In the genomic region with DNA sequence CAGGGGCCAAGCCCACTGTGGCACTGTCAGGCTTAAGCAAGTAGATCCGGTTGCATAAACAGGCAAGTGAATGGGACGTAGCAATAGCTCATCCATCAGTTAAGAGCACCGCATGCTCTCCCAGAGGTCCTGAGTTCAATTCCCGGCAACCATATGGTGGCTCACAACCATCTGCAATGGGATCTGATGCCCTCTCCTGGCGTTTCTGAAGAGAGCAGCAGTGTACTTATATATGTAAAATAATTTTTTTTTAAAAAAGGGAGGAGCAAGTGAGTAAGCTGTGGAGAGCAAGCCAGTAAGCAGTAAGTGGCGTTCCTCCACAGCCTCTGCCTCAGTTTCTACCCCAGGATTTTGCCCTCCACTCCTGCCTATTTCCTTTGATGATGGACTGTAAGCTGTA, we compare ENCODE assay signal across 30 mouse cellular contexts. TPM values are rescaled to one million over a fixed set of nuclear protein-coding genes. Genes with fewer than 3 reads are reported as not detected.
"Had no signal": no experiment of that assay in that cellular context is flagged by ENCODE, and none has a peak within 500 bp of the region (broad histone marks: within the 10 kb centered on the region; RNA-seq: fewer than 3 reads in every experiment).

No protein-coding gene starts in this region.

- H3K27ac ChIP-seq: heart, adult 2 months; heart, embryonic 13.5 days; heart, embryonic 15.5 days; hindbrain, embryonic 13.5 days; hindbrain, embryonic 15.5 days; hindbrain, postnatal 0 days; kidney, embryonic 15.5 days; kidney, postnatal 0 days; limb, embryonic 13.5 days; limb, embryonic 15.5 days had no signal

- ATAC-seq: hindbrain, postnatal 0 days; intestine, embryonic 16.5 days had no signal

- DNase-seq: gastrocnemius, postnatal 14 days; gastrocnemius, postnatal 36 days; heart, adult 11 months; heart, adult 2 months; heart, postnatal 14 days; heart, postnatal 36 days; kidney, adult 11 months; kidney, adult 2 months; kidney, adult 9 months; kidney, postnatal 14 days; kidney, postnatal 36 days; layer of hippocampus, adult 9-11 months; layer of hippocampus, postnatal 36 days; left cerebral cortex, postnatal 4 days had no signal

- H3K36me3 ChIP-seq: heart, embryonic 13.5 days; heart, embryonic 15.5 days; hindbrain, embryonic 13.5 days; hindbrain, embryonic 15.5 days; kidney, embryonic 15.5 days; limb, embryonic 13.5 days; limb, embryonic 15.5 days had no signal

- H3K9ac ChIP-seq: heart, embryonic 13.5 days; heart, embryonic 15.5 days; hindbrain, embryonic 13.5 days; hindbrain, embryonic 15.5 days; kidney, embryonic 15.5 days; limb, embryonic 13.5 days; limb, embryonic 15.5 days had no signal

- H3K27me3 ChIP-seq: heart, embryonic 13.5 days; heart, embryonic 15.5 days; hindbrain, embryonic 15.5 days; kidney, embryonic 15.5 days; limb, embryonic 13.5 days; limb, embryonic 15.5 days had no signal

- H3K4me2 ChIP-seq: heart, embryonic 11.5 days; heart, embryonic 13.5 days; heart, embryonic 15.5 days; hindbrain, embryonic 13.5 days; hindbrain, embryonic 15.5 days; kidney, embryonic 15.5 days; limb, embryonic 13.5 days; limb, embryonic 15.5 days had no signal

- H3K9me3 ChIP-seq: heart, embryonic 13.5 days; heart, embryonic 15.5 days; hindbrain, embryonic 13.5 days; hindbrain, embryonic 15.5 days; kidney, embryonic 15.5 days; limb, embryonic 13.5 days; limb, embryonic 15.5 days had no signal

- H3K4me3 ChIP-seq: heart, adult 2 months; heart, embryonic 13.5 days; heart, embryonic 15.5 days; hindbrain, embryonic 13.5 days; hindbrain, embryonic 15.5 days; kidney, embryonic 15.5 days; limb, embryonic 13.5 days; limb, embryonic 15.5 days had no signal

RNA-seq across cellular contexts. Expression of a gene that starts 37.9 kb away (rescaled TPM):
- total RNA-seq: gastrocnemius, adult 18-20 months; gastrocnemius, postnatal 36 days; heart, adult 2 months; hematopoietic stem cell, adult 5-6 weeks; liver, adult 2 months had no signal
- polyA plus RNA-seq: gonadal fat pad, adult 2 months; heart, postnatal 0 days; kidney, postnatal 0 days; liver, adult 2 months had no signal
